Mouse (Mus musculus) gastrocnemius, postnatal 14 days (tissue): ENCODE results near the gene Nxpe4. TPM values are rescaled to one million over a fixed set of nuclear protein-coding genes. Genes with fewer than 3 reads are reported as not detected.
A peak's percentile ranks its signal among the peaks of the same experiment; 100 is the strongest.
"Not testable (repeated sequence)": the region's sequence is repeated elsewhere in the genome, so short reads cannot be mapped to it uniquely, and the experiment has no call there.

ENCODE experiments used
- DNase-seq: peaks from one replicate; pipeline ENCODE4 v3.0.0; 2021; ENCODE audit warnings: mixed read lengths
- intact Hi-C: fragments of 180-260 bp; cut with DNase I; formaldehyde crosslinking; loops from one replicate; pipeline ENCODE4 v1.15.1; 2025; ENCODE audit warnings: low total_unique reads
- long read RNA-seq, 2 experiments: library from polyadenylated mRNA; stranded (forward); transcript quantifications; one replicate each; pipeline ENCODE4 v2.0.0; 2021
- total RNA-seq, 2 experiments: library from RNA; stranded (reverse); gene quantifications; 2 replicates each; pipeline ENCODE4 v1.2.3; 2021

The Nxpe4 gene
- total RNA-seq = 1 to 10 TPM; 6.2 to 6.4 TPM
- long read RNA-seq, experiment 1, partial matches to known transcripts = 1 of 5 reads
- long read RNA-seq, experiment 1, other reads (novel, unspliced or antisense) = 4 of 5 reads
- long read RNA-seq, experiment 2, partial matches to known transcripts = 0 of 10 reads
- long read RNA-seq, experiment 2, other reads (novel, unspliced or antisense) = 10 of 10 reads

DNA sequence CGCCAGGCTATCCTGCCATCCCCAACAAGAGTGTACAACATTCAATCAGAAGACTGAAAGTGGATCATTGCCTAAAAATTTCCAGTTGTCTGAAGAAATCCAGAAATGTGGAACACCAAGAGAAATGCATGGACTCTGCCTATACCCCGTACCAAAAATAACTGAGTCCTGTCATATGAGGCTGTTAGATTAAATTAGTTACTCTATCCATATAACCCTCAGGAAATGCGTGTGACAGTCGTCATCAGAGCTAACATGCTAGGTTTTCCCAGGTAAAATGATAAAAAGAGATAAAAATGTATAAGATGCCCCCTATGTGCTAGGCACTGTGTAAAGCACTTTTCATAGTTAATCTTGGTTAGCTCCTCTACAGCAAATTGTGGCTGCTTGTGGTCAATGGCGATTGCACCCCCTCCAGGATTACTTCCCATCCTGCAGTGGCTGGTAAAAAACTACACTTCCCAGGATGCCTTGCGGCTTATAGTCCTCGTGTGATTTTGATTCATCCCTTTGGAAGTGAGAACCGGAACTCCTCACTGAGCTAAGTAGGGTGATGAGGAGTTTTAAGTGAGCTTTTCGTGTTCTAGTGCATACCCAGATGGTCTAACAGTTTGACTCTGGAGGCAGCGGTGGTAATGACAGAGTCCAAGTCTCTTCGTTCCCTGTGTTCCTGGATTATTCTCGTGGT lies at the start of gene Nxpe4:
Gene Nxpe4 (plus strand): TSS at position 519 of the 688 bp plus-strand sequence.
- DNase-seq = peak; percentile 63
- intact Hi-C loops = no loop called here

DNA sequence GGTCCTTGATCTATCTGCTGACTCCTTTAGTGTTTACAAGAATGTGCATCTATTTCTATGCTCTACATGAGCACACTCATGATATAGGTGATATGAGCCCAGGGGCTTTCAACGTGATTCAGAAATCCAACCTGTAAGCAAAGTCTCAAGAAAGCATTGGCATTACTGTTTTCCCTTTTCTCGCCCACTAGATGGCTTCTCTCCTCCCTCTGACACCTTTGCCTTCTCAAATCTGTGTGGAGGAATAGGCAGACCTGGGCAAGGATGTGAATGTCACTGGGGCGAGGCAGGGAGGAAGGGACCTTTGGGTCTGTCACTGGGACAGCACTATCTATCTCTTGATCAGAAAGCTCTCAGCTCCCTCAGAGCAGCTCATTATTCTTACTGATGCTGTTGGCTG lies 35.0 kb upstream of the Nxpe4 start:
- no peak for DNase-seq
- intact Hi-C loops = no loop called here

DNA sequence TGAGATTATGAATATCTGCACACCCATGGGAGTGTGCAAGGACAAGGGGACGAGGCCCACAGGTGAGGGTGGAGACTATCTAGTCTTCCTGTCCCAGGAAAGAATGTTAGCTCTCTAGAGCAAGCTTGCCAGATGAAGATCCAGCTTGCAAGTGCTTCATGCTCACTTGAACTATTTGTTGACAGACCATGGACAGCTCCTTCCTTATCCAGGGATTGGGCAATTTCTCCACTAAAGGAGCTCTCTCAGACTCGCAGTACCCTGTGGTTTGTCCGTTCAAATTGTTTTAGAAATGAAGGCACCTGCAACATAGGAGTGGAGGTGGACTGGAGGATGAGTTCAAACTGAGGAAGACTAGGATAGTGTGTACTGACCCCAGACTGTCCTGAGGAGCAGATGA lies 24.3 kb upstream of the Nxpe4 start:
- intact Hi-C loops = no loop called here
- no peak for DNase-seq

DNA sequence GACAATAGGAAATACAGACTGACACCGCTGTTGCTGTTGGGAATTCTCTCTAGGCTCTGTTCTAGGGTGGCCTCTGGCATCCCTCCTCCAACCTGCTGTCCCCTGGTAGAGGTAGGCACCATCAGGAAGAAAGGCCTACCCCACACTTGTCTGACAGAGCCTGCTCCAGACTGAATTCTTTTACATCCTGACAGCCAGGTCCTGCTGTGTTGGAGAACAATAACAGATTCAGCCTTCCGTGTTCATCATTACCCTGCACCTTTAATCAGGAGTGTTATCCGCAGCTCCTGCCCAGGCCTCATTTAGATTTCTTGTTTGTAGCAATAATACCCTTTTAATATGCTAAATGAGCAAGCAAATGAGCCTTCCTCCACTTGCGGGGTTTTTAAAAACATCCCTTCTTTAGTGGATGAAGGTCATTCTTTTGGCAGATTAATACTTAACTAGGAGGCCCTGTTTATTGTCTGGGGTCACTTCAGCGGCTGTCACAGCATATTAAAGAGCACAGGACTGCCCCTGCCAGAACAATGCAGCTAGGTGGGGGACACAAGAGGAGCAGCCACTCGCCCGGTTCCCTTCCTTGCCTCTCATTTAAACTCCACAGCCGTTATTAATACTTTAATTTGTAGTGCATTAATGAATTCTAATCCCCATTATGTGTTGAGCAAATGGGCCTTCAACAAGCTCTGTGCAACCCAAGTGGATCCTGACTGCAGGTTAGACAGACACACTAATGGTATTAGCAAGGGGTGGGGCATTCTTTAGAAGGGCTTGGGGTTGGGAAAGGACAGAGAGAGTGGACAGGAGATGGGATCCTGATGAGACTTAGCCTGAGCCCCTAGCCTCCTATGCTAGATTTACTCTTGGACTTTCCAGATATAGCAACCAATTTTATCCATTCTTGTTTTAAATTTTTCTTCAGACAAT lies 21.1 kb upstream of the Nxpe4 start:
- no peak for DNase-seq
- intact Hi-C loops = no loop called here

DNA sequence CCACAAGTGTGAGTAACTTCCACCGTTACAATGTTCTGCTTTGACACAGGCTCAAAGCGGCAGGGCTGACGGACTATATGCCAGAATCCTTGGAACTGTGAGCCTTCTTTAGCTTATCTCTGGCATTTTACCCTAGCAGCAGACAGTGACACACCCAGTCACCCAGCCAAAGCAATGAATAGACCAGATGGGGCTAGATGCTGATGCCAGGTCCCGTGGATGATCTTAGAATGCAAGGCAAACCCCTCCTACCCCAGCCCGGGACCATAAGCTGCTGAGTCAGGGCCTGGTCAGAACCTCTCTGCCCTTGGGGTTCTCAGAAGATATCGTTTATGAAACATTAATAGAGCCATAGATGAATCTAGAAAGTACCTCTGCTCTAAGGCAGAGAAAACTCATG lies 19.2 kb upstream of the Nxpe4 start:
- DNase-seq = no peak
- intact Hi-C loops = no loop called here

DNA sequence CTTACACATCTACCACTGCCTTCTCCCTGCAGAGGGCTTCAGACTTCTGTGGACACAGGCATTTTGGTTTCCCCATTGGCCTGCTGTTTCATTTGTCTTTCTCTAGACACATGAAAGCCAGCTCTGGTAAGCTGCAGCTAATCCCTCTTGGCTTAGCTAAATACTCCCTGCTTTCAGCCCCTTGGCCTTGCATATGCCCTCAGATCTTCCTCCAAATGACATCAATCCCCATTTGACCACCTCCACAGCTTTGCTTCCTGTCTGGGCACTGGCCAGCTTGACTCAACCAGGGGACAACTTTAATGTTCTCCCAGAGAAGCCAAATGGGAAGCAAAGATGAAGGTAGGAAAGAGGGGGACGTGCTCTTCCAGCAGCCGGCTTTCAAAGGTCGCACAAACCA lies 15.1 kb upstream of the Nxpe4 start:
- intact Hi-C loops = no loop called here

DNA sequence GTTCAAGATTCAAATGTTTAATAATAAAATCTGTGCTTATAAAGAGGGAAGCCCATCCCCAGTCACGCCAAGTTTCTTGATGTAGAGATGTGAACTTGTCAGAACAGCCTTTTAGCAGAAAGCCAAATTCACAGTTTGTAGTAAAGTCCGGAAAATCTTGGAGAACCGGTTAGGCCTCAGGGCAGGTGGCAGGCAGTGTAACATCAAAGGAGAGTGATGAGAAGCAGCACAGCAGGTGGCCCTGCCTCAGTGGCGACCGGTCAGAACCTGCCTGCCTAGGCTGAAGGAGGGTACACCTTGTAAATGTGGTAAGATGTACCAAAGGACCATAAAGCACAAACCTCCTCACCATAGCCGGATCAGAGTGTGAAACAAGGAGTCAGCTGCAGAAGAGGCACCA lies 4.7 kb downstream of the Nxpe4 start:
- DNase-seq, intact Hi-C loops: not testable (repeated sequence)

More for the DNA sequence above, 15.1 kb upstream of the Nxpe4 start:
- DNase-seq = no peak

DNA sequence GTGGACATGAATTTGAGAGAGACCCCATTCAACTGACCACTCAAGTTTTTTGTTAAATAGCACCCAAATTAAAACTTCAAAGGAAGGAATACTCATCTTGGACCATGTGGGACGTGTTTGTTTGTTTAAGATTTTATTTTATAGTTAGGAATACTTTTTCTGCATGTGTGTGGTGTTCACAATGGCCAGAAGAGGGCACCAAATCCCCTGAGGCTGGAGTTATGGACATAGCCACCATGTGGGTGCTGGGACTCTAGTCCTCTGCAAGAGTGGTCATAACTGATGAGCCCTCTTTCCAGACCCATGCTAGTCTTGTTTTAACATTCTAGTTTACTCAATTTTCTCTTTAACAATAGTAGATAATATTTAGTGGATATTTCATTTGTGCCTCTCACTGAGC lies 14.9 kb downstream of the Nxpe4 start:
- DNase-seq = no peak
- intact Hi-C loops = loop anchor here (10.0 kb wide), 1 partner anchor 78 kb away; no protein-coding TSS in a partner anchor

DNA sequence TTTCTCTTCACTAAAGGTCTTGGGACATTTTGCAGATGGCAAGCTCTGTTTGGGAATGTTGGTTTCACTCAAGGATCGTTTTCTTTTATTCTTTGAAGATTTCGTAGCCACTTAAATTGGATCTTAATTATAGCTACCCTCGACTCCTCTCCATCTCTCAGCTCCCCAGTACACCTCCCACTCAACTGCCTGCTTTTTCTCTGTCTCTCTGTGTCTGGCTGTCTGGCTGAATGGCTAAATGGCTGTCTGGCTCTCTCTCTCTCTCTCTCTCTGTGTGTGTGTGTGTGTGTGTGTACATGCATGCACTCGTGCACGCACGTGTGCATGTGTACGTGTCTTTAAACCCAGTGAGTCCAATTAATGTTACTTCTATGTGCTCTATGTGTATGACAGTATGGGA lies 19.5 kb downstream of the Nxpe4 start:
- DNase-seq = no peak
- intact Hi-C loops = no loop called here

DNA sequence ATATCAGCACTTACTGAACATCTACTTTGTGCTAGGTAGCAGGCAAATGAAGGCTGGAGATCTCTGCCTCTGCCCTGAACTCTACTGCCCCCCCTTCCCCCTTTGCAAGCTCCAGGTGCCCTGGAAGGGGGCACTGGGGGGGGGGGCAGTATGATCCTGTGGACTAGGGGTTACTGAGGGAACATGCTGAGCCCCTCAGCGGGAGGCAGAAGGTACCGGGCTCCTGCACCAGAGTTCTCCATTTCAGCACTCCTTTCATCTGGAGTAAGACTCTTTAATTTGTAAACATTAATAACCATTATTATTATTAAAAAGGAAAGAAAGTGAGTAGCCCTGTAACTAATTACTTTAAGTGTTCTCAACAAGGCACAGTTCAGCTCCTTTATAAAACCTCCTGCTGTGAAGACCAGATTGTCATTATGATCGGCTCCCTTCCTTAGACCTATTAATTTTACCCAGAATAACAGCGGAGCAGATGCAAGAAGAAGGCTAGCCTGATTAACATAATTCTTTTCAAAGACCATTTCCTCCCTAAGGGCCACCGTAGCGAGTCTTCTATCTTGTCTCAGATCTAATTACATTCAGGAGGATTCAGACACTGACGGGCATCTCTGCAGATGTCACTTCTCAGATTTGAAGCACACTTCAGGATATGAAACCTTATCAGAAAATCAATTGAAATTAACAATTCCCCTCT lies 21.0 kb downstream of the Nxpe4 start:
- no peak for DNase-seq
- intact Hi-C loops = no loop called here

DNA sequence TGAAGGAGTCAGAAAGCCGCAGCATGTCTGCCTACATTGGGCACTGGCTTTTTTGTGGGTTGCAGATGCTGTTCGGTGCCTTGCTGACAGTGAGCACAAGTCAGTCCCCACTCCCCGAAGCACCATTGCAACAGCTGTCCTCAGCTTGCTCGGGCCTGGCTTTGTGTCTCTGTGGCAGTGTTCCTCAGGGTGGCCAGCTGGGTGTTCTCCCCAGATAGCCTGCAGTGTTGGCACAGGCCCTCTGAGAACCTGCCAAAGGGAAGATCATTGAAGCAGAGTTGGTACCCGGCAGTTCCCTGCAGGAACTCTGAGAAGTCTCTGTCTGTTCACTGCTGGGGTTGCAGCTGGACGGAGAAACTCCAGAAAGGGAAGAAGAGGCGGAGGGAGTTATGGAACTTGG lies 22.5 kb downstream of the Nxpe4 start:
- peak; percentile 73 for DNase-seq
- intact Hi-C loops = no loop called here

DNA sequence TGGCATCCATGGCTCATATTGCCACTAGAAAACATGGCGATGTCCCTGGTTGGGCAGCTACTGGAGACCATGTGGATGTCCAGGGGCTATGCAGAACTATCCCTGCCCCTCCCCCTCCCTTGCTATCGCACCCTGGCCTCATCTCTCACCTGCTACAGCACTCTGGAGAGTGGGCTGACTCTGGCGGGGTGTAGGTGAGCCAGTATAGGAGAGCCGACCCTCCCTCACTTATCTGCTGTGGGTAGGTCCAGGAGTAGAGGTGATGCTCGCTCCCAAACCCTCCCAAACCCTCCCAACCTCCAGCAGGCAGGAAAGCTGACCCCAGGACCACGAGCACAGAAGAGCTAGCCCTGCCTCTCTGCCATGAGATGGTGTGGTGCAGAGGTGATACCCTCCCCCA lies 27.0 kb downstream of the Nxpe4 start:
- no peak for DNase-seq

DNA sequence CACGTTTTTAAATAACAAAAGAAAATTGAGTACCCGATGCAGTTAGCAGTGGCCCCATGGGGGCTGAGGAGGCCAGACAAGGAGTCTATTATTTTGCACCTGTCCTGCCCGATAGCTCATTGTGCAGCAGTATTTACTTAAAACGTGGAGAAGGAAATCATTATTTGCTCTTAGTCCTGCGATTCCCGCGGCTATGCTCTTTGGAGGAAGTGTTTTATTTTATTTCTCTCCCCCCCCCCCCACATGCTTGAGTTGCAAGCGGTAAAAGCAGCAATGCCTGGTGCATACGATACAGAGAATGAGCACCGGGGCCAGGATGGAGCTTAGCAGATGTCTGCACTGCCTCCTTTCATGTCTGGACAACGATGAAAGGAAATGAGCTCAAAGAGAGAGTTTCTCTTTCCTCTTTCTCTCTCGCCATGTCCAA lies 35.6 kb downstream of the Nxpe4 start:
- no peak for DNase-seq
- intact Hi-C loops = no loop called here

More for the DNA sequence above, 27.0 kb downstream of the Nxpe4 start:
- intact Hi-C loops = no loop called here

DNA sequence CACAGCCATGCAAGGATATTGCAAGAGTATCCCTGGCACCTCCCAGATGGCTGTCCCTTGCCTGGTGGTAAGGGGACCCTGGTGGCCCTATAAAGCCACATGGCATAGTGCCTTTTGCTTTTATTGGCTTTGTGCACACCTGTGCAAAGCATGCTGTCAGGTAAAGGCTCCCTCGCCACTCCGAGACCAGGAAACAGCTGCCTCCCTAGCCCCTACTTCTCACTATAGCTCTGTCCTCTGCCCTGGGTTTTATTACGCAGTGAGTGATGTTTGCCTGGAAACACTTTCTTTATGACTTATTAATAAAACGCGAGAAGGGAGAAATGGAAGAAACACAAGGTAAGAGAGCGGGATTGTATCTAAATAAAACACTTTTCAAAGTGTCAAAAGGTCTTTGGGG lies 49.1 kb downstream of the Nxpe4 start:
- DNase-seq = no peak
- intact Hi-C loops = no loop called here

DNA sequence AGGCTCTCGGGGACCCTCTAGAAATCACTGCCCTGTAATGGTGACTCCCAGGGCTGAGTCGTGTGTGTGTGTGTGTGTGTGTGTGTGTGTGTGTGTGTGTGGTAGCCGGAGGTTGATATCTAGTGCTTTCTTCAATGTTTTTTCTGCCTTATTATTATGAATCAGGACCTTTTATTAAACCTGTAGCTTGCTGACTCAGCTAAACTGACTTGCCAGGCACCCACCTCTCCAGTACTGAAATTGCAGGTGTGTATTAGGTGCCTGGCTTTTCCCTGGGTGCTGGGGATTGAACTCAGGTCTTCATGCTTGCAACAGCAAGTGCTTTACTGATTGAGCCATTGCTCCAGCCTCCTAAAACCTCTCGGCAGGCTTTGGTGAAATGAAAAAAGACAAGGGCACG lies 50.1 kb downstream of the Nxpe4 start:
- no peak for DNase-seq

DNA sequence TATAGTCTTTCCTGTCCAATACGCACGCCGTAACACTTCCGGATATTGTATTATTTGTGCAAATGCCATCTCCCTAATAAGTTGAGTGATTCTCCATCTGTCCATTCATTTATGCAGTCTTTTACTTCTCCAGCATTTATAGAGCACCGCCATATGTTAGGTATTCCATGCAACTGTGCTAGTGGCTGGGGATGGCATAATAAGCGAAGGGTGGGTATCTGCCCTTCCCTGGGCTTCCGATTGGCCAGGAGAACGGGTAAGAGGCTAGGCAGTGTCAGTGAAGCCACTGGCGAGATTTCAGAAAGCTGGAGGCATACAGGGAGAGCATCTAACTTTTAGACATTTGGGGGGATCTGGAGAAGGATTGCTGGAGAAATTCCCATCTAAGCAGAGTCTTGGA lies 52.9 kb downstream of the Nxpe4 start:
- intact Hi-C loops = no loop called here
- no peak for DNase-seq

More for the DNA sequence above, 50.1 kb downstream of the Nxpe4 start:
- intact Hi-C loops = no loop called here

DNA sequence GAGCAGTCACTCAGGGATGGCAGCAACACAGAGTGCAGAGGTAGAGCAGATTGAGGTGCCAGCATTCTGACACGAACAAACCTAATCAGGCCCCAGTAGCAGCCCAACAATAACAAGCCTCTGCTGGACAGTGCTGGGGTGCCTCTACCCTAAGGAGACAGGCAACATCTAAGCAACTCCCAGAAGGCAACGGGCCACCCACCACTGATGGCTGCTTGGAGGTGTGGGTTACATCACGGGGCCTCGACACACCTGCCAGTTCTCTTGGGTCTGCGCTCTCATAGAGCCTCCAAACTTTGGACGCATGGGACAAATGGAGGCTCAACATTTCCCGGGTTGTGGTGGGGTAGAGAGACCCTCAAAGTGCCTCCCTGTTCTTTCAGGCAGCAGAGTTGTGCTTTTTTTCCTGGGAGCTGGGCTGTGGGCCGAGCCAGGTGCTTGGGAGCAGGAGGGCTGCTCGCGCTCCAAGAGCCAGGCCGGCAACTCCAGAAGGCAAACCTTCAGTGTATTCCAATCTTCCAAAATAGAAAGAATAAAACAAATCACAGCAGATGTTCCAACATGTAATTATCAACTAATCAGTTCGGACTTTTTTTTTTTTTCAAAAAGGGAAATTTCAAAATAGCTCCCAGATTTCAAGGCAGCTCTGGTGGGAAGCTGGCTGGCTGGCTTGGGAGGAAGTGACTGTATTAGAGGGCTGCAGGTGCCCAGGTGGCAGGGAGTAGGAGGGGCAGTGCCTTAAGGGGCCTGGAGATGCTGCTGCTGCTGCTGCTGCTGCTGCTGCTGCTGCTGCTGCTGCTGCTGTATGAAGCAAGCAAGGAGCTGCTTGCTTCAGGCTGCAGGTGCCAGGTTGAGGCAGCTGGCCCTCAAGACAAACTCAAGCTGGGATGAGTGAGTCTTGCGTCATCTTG lies 54.5 kb downstream of the Nxpe4 start:
- DNase-seq = no peak
- intact Hi-C loops = no loop called here

DNA sequence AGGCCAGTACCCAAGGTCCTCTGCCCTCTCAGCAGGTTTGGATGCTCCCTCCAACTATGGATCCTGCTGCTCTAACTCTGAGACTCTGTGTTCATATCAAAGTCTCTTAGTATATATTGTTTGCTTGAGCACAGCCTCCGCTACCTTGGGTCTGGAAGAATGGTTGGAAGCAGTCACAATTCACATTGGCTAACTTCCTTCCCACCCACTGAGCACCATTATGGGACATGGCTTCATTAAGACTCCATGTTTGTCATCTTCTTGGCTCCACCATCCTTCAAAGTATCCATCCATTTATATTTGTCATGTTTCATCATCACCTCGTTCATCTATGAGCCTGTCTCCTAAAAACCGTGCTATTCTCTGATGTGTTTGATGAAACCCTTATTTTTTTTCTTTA lies 68.9 kb downstream of the Nxpe4 start:
- DNase-seq = no peak
- intact Hi-C loops = no loop called here

DNA sequence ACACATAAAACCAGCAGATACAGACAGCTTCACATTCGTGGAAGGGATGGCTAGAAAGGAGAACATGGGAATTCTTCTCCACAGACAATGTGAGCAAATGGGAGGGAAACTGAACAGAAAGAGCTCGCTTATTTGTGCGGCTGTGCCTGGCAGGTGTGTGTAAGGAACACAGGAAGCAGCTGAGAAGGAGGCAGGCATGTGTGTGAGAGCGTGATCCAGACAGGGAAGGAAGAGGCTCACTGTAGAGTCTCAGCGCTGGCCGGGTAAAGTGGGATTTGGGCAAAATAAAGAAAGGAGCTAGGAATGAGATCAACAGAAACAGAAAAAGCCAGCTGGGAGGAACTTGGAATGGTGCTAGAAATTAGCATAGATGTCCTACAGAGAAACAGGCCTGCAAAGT lies 74.6 kb downstream of the Nxpe4 start:
- intact Hi-C loops = no loop called here
- no peak for DNase-seq
